Mouse (Mus musculus) midbrain, embryonic 15.5 days (tissue): ENCODE results near the gene Ddt. TPM values are rescaled to one million over a fixed set of nuclear protein-coding genes. Genes with fewer than 3 reads are reported as not detected.
A peak's percentile ranks its signal among the peaks of the same experiment; 100 is the strongest.

Experiments
- ATAC-seq: fragments of 200-750 bp; cut with Nextera tagmentation; replicated peaks from 2 replicates; pipeline ENCODE4 v1.8.0; 2017; ENCODE audit warnings: moderate TSS enrichment
- H3K27ac ChIP-seq: fragments of 300-500 bp; sonication (generic); 2 replicates; pipeline ENCODE4 v1.5.1; 2015; ENCODE audit warnings: mild to moderate bottlenecking, inconsistent platforms
- H3K27me3 ChIP-seq: fragments of 300-500 bp; sonication (generic); replicated peaks from 2 replicates; pipeline ENCODE4 v1.6.1; 2015; ENCODE audit warnings: inconsistent platforms
- H3K36me3 ChIP-seq: fragments of 300-500 bp; sonication (generic); replicated peaks from 2 replicates; pipeline ENCODE4 v1.6.1; 2015; ENCODE audit warnings: inconsistent platforms
- H3K4me1 ChIP-seq: fragments of 300-500 bp; sonication (generic); 2 replicates; pipeline ENCODE4 v1.6.1; 2015; ENCODE audit warnings: inconsistent platforms
- H3K4me2 ChIP-seq: fragments of 300-500 bp; sonication (generic); 2 replicates; pipeline ENCODE4 v1.6.1; 2015; ENCODE audit warnings: inconsistent platforms, mild to moderate bottlenecking, moderate library complexity
- H3K4me3 ChIP-seq: fragments of 300-500 bp; sonication (generic); 2 replicates; pipeline ENCODE4 v1.5.1; 2015; ENCODE audit warnings: mild to moderate bottlenecking, inconsistent platforms
- H3K9ac ChIP-seq: fragments of 300-500 bp; sonication (generic); 2 replicates; pipeline ENCODE4 v1.6.1; 2015; ENCODE audit warnings: mild to moderate bottlenecking, inconsistent platforms
- H3K9me3 ChIP-seq: fragments of 300-500 bp; sonication (generic); 2 replicates; pipeline ENCODE4 v1.6.1; 2016; ENCODE audit warnings: inconsistent platforms
- WGBS: fragments of 180-500 bp; shearing (Covaris S2); methylation state at CpG from one replicate; pipeline ENCODE4 v1.1.7; 2015; ENCODE audit warnings: mixed read lengths; 5-methylcytosine and 5-hydroxymethylcytosine counted together
- polyA plus RNA-seq: library from polyadenylated mRNA; unstranded; fragments of >200 nt; fragmentation: Nextera tagmentation; extraction: Ambion mirVana; gene quantifications from 2 replicates; pipeline ENCODE4 v1.2.1, GENCODE M21; 2015

Ddt gene
- polyA plus RNA-seq, 1 experiment from 2014 or later: 65.8 TPM

GRCm38 (mm10) chr10:75764519-75765473, 8.4 kb downstream of the Ddt start:
- peak overlapping the region; percentile 81 for H3K4me2 ChIP-seq
- H3K9me3 ChIP-seq: no peaks in the 10 kb centered on the region
- peak overlapping the region; percentile 49 for H3K27ac ChIP-seq
- ATAC-seq: peak; percentile 24
- no peaks in the 10 kb centered on the region for H3K36me3 ChIP-seq
- H3K4me1 ChIP-seq: peaks cover 20% of the 10 kb centered on the region
- WGBS: under 1% methylated on average over 27 of the region's 27 CpGs
- H3K9ac ChIP-seq: peak overlapping the region; percentile 21
- H3K27me3 ChIP-seq: no peaks in the 10 kb centered on the region
- peak overlapping the region; percentile 76 for H3K4me3 ChIP-seq

DNA sequence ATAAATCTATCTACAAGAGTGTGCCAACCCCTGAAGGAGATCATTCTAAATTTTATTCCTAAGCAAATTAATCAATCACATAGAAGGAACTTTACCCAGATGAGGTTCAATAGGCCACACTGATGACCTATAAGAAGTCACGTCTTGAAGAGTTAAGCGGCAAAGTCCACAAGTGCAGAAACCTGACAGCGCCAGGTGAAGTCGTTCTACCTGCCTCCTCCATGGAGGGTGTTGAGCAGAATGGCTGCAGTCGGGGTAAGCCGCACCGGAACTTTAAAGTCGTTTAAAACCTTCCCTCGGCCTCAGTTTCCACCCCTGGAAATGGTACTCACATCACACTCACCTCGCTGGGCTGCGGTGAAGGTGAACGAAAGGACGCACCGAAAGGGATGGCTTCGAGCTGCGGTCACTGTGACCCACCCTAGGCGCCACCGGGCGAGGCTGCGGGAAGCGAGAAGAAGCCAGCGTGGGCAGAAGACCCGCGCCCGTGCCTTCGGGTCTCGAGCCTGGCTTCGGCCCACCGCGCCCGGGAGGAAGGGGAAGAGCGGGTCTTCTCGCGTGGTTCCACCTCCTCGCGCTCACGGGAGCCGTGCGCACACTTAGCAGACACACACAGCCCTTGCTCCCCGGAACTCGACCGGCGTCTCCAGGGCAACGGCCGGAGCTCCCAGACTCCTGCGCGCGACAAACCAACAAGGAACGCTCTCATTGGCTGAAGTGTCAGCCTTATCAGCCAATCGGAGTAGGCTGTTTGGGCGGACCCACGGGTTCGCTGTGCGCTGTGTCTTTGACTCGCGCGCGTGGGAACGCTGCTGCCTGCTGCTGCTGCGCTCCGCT, 9.3 kb downstream of the Ddt start, which contains the start of gene Cabin1:
Cabin1 (minus strand) TSS at position 660 of the 837 bp plus-strand sequence.
- H3K9ac ChIP-seq: peak within 1 kb of the TSS; percentile 70
- ATAC-seq: peak; percentile 99
- peak within 1 kb of the TSS; percentile 76 for H3K4me3 ChIP-seq
- no peaks in the 10 kb centered on the region for H3K27me3 ChIP-seq
- peak within 1 kb of the TSS; percentile 81 for H3K4me2 ChIP-seq
- H3K36me3 ChIP-seq: no peaks in the 10 kb centered on the region
- peaks cover 20% of the 10 kb centered on the region for H3K4me1 ChIP-seq
- WGBS: under 1% methylated on average over 60 of the region's 61 CpGs
- H3K9me3 ChIP-seq: no peaks in the 10 kb centered on the region
- peak within 1 kb of the TSS; percentile 79 for H3K27ac ChIP-seq

GRCm38 (mm10) chr10:75762413-75762812, 10.8 kb downstream of the Ddt start:
- Histone ChIP-seq H3K4me1 (peaks cover 20% of the 10 kb centered on the region), H3K36me3 (peaks cover 4% of the 10 kb centered on the region; the same call in 1 of the 2 replicates), H3K27ac (no peak overlapping the region), H3K4me3 (peak overlapping the region; percentile 20; the same call in 1 of the 2 replicates), H3K9ac (no peak overlapping the region), H3K9me3 (no peaks in the 10 kb centered on the region), H3K27me3 (no peaks in the 10 kb centered on the region), H3K4me2 (peak overlapping the region; percentile 81)
- 97% methylated on average over 3 of the region's 3 CpGs for WGBS
- ATAC-seq: no peak

GRCm38 (mm10) chr10:75760311-75760710, 12.9 kb downstream of the Ddt start:
- Histone ChIP-seq H3K9ac (no peak overlapping the region), H3K27ac (no peak overlapping the region), H3K9me3 (no peaks in the 10 kb centered on the region), H3K4me3 (no peak overlapping the region), H3K36me3 (peaks cover 4% of the 10 kb centered on the region; the same call in 1 of the 2 replicates), H3K4me1 (peaks cover 20% of the 10 kb centered on the region), H3K27me3 (no peaks in the 10 kb centered on the region), H3K4me2 (no peak overlapping the region)
- WGBS: 99% methylated on average over 3 of the region's 3 CpGs
- no peak for ATAC-seq

DNA sequence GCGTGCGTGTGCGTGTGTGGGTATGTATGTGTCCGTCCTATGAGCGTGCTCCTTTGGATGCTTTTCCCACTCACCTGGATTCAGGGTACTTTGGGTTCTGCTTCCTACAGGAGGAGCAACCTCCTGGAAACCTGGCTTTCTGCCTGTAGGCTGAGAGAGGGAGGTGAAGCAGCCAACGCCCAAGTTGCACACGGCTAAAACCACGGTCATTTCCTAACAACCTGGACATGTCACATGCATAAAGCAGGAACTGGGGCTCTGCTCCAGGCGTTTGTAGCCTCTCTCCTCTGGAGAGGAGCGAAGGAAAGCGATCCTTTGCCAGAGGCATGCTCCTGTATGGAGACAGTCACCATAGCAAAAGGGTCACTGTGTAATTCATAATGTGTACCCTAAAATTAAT, 16.5 kb downstream of the Ddt start:
- no peaks in the 10 kb centered on the region for H3K27me3 ChIP-seq
- H3K27ac ChIP-seq: no peak overlapping the region
- H3K9me3 ChIP-seq: no peaks in the 10 kb centered on the region
- ATAC-seq: no peak
- H3K4me1 ChIP-seq: peaks cover 2% of the 10 kb centered on the region; the same call in 1 of the 2 replicates
- H3K4me2 ChIP-seq: no peak overlapping the region
- no peak overlapping the region for H3K9ac ChIP-seq
- no peak overlapping the region for H3K4me3 ChIP-seq
- WGBS: 95% methylated on average over 11 of the region's 11 CpGs
- H3K36me3 ChIP-seq: peaks cover 31% of the 10 kb centered on the region

DNA sequence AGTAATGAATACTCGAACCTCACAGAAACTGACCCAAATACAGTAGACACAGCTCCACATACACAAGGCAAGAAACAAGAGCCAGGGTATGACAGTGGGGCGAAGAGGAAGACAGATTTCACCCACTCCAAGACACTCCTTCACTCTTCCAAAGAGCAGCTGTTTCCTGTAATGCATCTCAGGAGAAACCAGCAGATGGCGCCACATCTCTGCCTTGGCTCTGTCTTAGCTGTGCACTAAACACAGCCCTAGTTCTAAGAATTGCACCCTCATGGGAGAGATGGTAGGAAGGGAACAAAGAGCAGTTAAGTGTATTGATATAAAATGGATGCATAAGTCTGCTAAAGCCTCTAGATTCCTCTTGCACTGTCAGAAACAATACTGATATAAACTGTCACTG, 29.2 kb downstream of the Ddt start:
- WGBS: 46% methylated on average over 3 of the region's 3 CpGs
- ATAC-seq: peak; percentile 94
- H3K4me1 ChIP-seq: peaks cover 4% of the 10 kb centered on the region; the same call in 1 of the 2 replicates
- no peak overlapping the region for H3K4me2 ChIP-seq
- H3K9me3 ChIP-seq: no peaks in the 10 kb centered on the region
- 0 out of 2 replicates have a peak overlapping the region, but pooled peaks have one; percentile 44 for H3K27ac ChIP-seq
- H3K27me3 ChIP-seq: no peaks in the 10 kb centered on the region
- peaks cover 53% of the 10 kb centered on the region for H3K36me3 ChIP-seq
- no peak overlapping the region for H3K9ac ChIP-seq
- no peak overlapping the region for H3K4me3 ChIP-seq

DNA sequence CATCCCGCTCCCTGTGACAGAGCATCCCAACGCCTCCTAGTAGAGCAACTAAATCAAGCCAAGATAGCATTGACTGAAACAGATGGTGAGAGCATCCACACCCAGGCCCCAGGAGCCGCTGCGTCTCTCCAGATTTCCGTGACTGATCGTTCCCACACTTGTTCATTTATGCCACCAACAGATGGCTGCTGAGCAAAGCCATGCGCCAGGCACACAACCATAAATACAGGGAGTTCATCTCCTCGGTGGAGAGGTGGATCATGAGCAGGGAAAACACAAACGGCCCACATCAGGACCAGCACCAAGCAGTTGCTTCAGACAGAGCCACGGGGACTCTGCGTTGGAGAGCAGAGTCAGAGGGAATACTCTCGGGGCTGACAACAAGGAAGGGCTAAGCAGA, 29.8 kb downstream of the Ddt start:
- no peaks in the 10 kb centered on the region for H3K27me3 ChIP-seq
- peaks cover 4% of the 10 kb centered on the region; the same call in 1 of the 2 replicates for H3K4me1 ChIP-seq
- no peak overlapping the region for H3K4me2 ChIP-seq
- 92% methylated on average over 12 of the region's 12 CpGs for WGBS
- no peaks in the 10 kb centered on the region for H3K9me3 ChIP-seq
- no peak overlapping the region for H3K27ac ChIP-seq
- no peak overlapping the region for H3K9ac ChIP-seq
- no peak; the same call in 1 of the 2 replicates for ATAC-seq
- peaks cover 56% of the 10 kb centered on the region for H3K36me3 ChIP-seq
- no peak overlapping the region for H3K4me3 ChIP-seq

DNA sequence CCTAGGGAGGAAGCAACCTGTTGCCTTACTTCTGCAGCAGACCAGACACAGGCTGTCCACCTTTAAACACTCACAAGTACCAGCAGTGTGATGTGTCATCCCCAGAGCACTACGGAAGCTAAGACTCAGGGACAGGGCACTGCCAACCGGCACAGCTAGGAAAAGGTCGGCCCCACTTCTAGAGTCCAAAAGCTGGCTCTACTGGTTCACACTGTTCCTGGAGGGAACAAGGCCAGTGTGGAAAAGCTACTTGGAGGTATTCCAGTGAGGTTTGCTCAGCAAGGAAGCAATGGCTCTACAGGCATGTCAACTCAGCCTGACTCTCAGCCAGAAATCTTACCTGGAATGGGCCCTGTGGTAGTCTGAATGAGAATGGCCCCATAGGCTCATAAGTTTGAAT, 32.3 kb downstream of the Ddt start:
- Histone ChIP-seq H3K27me3 (no peaks in the 10 kb centered on the region), H3K4me3 (no peak overlapping the region), H3K27ac (no peak overlapping the region), H3K36me3 (peaks cover 50% of the 10 kb centered on the region), H3K4me2 (no peak overlapping the region), H3K9ac (no peak overlapping the region), H3K4me1 (peaks cover 4% of the 10 kb centered on the region; the same call in 1 of the 2 replicates), H3K9me3 (no peaks in the 10 kb centered on the region)
- WGBS: over 99% methylated on average over 3 of the region's 3 CpGs
- no peak for ATAC-seq

- no peak overlapping the region for H3K27ac ChIP-seq
- peaks cover 42% of the 10 kb centered on the region; the same call in 1 of the 2 replicates for H3K36me3 ChIP-seq
- H3K4me2 ChIP-seq: no peak overlapping the region
- no peak for ATAC-seq
- H3K4me3 ChIP-seq: no peak overlapping the region
- no peaks in the 10 kb centered on the region for H3K9me3 ChIP-seq
- WGBS: 90% methylated on average over 7 of the region's 7 CpGs
- H3K9ac ChIP-seq: no peak overlapping the region
- no peaks in the 10 kb centered on the region for H3K4me1 ChIP-seq
- no peaks in the 10 kb centered on the region for H3K27me3 ChIP-seq
Observed at GRCm38 (mm10) chr10:75725449-75725848, 47.8 kb downstream of the Ddt start.

Other genes with a start within 250 kb of the Ddt start
- gene Lrrc75b, start 213.1 kb downstream of the Ddt start, polyA plus RNA-seq: 41.0 and 44.8 TPM in 2 replicates
- gene Ggt1, start 211.8 kb downstream of the Ddt start, polyA plus RNA-seq: 1.2 and 1.7 TPM in 2 replicates
- gene Ggt5, start 184.1 kb downstream of the Ddt start, polyA plus RNA-seq: 2.2 and 3.4 TPM in 2 replicates
- gene Susd2, start 129.4 kb downstream of the Ddt start, polyA plus RNA-seq: 3.0 and 4.1 TPM in 2 replicates
- gene Cabin1, start 9.1 kb downstream of the Ddt start, polyA plus RNA-seq: 36.6 and 42.2 TPM in 2 replicates
- gene Gm20441, start 7.5 kb upstream of the Ddt start, polyA plus RNA-seq: not detected in 2 replicates
- gene Gstt3, start 8.0 kb upstream of the Ddt start, polyA plus RNA-seq: 0.61 and 1.6 TPM in 2 replicates
- gene Gstt1, start 25.2 kb upstream of the Ddt start, polyA plus RNA-seq: 14.5 and 16.9 TPM in 2 replicates
- not detected in 2 replicates for gene Gstt4, start 49.1 kb upstream of the Ddt start, polyA plus RNA-seq
- gene Gstt2, start 64.0 kb upstream of the Ddt start, polyA plus RNA-seq: 7.4 and 7.5 TPM in 2 replicates
- gene Mif, start 86.8 kb upstream of the Ddt start, polyA plus RNA-seq: 1,455 and 1,508 TPM in 2 replicates
- gene Derl3, start 120.0 kb upstream of the Ddt start, polyA plus RNA-seq: 2.1 and 2.8 TPM in 2 replicates
- gene Smarcb1, start 148.2 kb upstream of the Ddt start, polyA plus RNA-seq: 300 and 303 TPM in 2 replicates
- gene Chchd10, start 159.7 kb upstream of the Ddt start, polyA plus RNA-seq: 82.8 and 88.3 TPM in 2 replicates
- gene Mmp11, start 163.1 kb upstream of the Ddt start, polyA plus RNA-seq: 18.2 and 21.6 TPM in 2 replicates
- gene Gm867, start 167.3 kb upstream of the Ddt start, polyA plus RNA-seq: 1.1 and 1.3 TPM in 2 replicates
- gene Vpreb3, start 169.6 kb upstream of the Ddt start, polyA plus RNA-seq: 0.77 TPM in 1 of 2 replicates, not detected in the other
- not detected in 2 replicates for gene Gm5134, start 181.1 kb upstream of the Ddt start, polyA plus RNA-seq